Mouse (Mus musculus): ENCODE data around the gene Ces1d. TPM values are rescaled to one million over a fixed set of nuclear protein-coding genes. Genes with fewer than 3 reads are reported as not detected.

Ces1d gene
- total and polyA plus RNA-seq, 3 experiments, result not detected

GRCm38 (mm10) chr8:93234706-93235105, 37.1 kb upstream of the Ces1d start:
- H3K27ac ChIP-seq (ENCODE audit: insufficient read depth, low read depth), result no peak overlapping the region
- TF ChIP-seq NELFE (IDR thresholded peaks at IDR 0.05; ENCODE audit: low read depth, low read length) (no peak), MAX (IDR thresholded peaks at IDR 0.05; ENCODE audit: low read length) (no peak), POLR2A (IDR thresholded peaks at IDR 0.05; ENCODE audit: low read depth, low read length) (no peak), NRF1 (IDR thresholded peaks at IDR 0.05; ENCODE audit: low read depth, low read length) (no peak), ZNF384 (IDR thresholded peaks at IDR 0.05; ENCODE audit: low read depth, low read length) (no peak), USF2 (conservative IDR thresholded peaks at IDR 0.05; ENCODE audit: low read depth, low read length) (no peak), ZKSCAN1 (IDR thresholded peaks at IDR 0.05; ENCODE audit: borderline replicate concordance, low read depth, low read length) (no peak), KAT2A (IDR thresholded peaks at IDR 0.05; ENCODE audit: insufficient replicate concordance, low read length) (no peak), EP300 (IDR thresholded peaks at IDR 0.05; ENCODE audit: low read length) (no peak), MAZ (IDR thresholded peaks at IDR 0.05; ENCODE audit: low read depth, low read length) (no peak), HCFC1 (IDR thresholded peaks at IDR 0.05; ENCODE audit: low read depth, low read length) (no peak), POLR2AphosphoS2 (IDR thresholded peaks at IDR 0.05; ENCODE audit: low read depth, low read length) (no peak), ELF1 (IDR thresholded peaks at IDR 0.05; ENCODE audit: low read depth, low read length) (no peak), MXI1 (IDR thresholded peaks at IDR 0.05; ENCODE audit: low read depth, low read length) (no peak)
- dilution Hi-C loops (cut with MboI; ENCODE audit: extremely low pct_ligation_motif_present, extremely low pct_unique_long_range_greater_than_20kb, low sequenced_read_pairs), result no loop called here

DNA sequence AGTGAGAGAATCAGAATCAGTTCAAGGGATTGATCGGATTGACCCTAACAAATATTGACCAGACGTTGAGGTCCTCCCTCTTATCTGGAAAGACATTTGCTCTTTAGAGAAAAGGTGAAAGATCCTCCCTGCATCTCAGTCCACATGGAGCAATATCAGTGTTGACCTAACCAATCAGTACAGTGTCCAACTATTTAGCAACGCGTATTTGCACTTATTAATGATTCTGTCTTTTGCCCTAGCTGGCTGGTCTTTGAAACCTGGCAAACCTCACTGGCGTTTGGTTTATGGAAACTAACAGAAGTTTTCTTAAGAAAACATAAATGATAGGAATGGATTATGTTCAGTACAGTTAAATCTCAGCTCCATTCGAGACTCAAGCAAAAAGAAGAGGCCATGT, 36.4 kb upstream of the Ces1d start:
- TF ChIP-seq MEF2A (IDR thresholded peaks at IDR 0.05; ENCODE audit: borderline replicate concordance, low read depth, low read length), result no peak
- no peak for TF ChIP-seq SMC3 (IDR thresholded peaks at IDR 0.05; ENCODE audit: low read depth, low read length)
- no peak for TF ChIP-seq POLR2AphosphoS2 (IDR thresholded peaks at IDR 0.05; ENCODE audit: low read depth, low read length)
- no peak for TF ChIP-seq NRF1 (IDR thresholded peaks at IDR 0.05; ENCODE audit: low read depth, low read length)
- TF ChIP-seq SIN3A (IDR thresholded peaks at IDR 0.05; ENCODE audit: low read length), result no peak
- no peak for TF ChIP-seq TCF12 (IDR thresholded peaks at IDR 0.05; ENCODE audit: low read depth, low read length)
- TF ChIP-seq MAX (IDR thresholded peaks at IDR 0.05; ENCODE audit: low read length), result no peak
- TF ChIP-seq MXI1 (IDR thresholded peaks at IDR 0.05; ENCODE audit: low read depth, low read length), result no peak
- TF ChIP-seq ELF1 (IDR thresholded peaks at IDR 0.05; ENCODE audit: low read depth, low read length), result no peak
- TF ChIP-seq GABPA (IDR thresholded peaks at IDR 0.05; ENCODE audit: insufficient replicate concordance, low read depth, low read length), result no peak
- Histone ChIP-seq H3K4me1 (ENCODE audit: control insufficient read depth in 1 of 2, insufficient read depth in 2 of 2) (no peaks in the 10 kb centered on the region), H3K9ac (ENCODE audit: insufficient read depth, low read depth) (no peak overlapping the region), H3K9me3 (replicated peaks; ENCODE audit: low read length) (peaks cover 5% of the 10 kb centered on the region), H3K4me2 (ENCODE audit: insufficient read depth, low read depth, poor library complexity, severe bottlenecking) (no peak overlapping the region), H3K27ac (ENCODE audit: insufficient read depth, low read depth) (no peak overlapping the region), H3K27me3 (replicated peaks) (peaks cover 47% of the 10 kb centered on the region), H3K79me2 (replicated peaks; ENCODE audit: control insufficient read depth, extremely low read depth, insufficient read depth, poor library complexity, severe bottlenecking) (no peaks in the 10 kb centered on the region), H3K4me3 (replicated peaks in 1 of 3; ENCODE audit: low read depth in 2 of 3, low read length in 2 of 3, poor library complexity in 1 of 3) (no peak overlapping the region), H3K36me3 (replicated peaks in 1 of 2; ENCODE audit: control insufficient read depth in 1 of 2, insufficient read depth in 1 of 2, low read length in 1 of 2) (no peaks in the 10 kb centered on the region)
- in situ Hi-C loops (cut with MboI; ENCODE audit: low pct_ligation_motif_present, low pct_unique_long_range_greater_than_20kb, low sequenced_read_pairs), result no loop called here
- dilution Hi-C loops (cut with MboI; ENCODE audit: extremely low pct_ligation_motif_present, extremely low pct_unique_long_range_greater_than_20kb, low sequenced_read_pairs), result no loop called here
- DNase-seq (ENCODE audit: extremely low read depth), result no peak

More at GRCm38 (mm10) chr8:93234706-93235105, 37.1 kb upstream of the Ces1d start:
- Histone ChIP-seq H3K4me2 (ENCODE audit: insufficient read depth, low read depth, poor library complexity, severe bottlenecking) (no peak overlapping the region), H3K27me3 (replicated peaks) (peaks cover 43% of the 10 kb centered on the region), H3K4me3 (replicated peaks in 1 of 3; ENCODE audit: low read depth in 2 of 3, low read length in 2 of 3, poor library complexity in 1 of 3) (no peak overlapping the region), H3K79me2 (replicated peaks; ENCODE audit: control insufficient read depth, extremely low read depth, insufficient read depth, poor library complexity, severe bottlenecking) (no peaks in the 10 kb centered on the region), H3K36me3 (replicated peaks in 1 of 2; ENCODE audit: control insufficient read depth in 1 of 2, insufficient read depth in 1 of 2, low read length in 1 of 2) (no peaks in the 10 kb centered on the region), H3K4me1 (ENCODE audit: control insufficient read depth in 1 of 2, insufficient read depth in 2 of 2) (no peaks in the 10 kb centered on the region), H3K9me3 (replicated peaks; ENCODE audit: low read length) (peaks cover 5% of the 10 kb centered on the region), H3K9ac (ENCODE audit: insufficient read depth, low read depth) (no peak overlapping the region)
- no peak for DNase-seq (ENCODE audit: extremely low read depth)
- in situ Hi-C loops (cut with MboI; ENCODE audit: low pct_ligation_motif_present, low pct_unique_long_range_greater_than_20kb, low sequenced_read_pairs), result no loop called here

Measured in CH12.LX (cell line).